Mouse (Mus musculus): ENCODE results near the gene Csad. TPM values are rescaled to one million over a fixed set of nuclear protein-coding genes. Genes with fewer than 3 reads are reported as not detected.

Gene Csad
- polyA plus RNA-seq, 1 experiment: 13.8 TPM

DNA sequence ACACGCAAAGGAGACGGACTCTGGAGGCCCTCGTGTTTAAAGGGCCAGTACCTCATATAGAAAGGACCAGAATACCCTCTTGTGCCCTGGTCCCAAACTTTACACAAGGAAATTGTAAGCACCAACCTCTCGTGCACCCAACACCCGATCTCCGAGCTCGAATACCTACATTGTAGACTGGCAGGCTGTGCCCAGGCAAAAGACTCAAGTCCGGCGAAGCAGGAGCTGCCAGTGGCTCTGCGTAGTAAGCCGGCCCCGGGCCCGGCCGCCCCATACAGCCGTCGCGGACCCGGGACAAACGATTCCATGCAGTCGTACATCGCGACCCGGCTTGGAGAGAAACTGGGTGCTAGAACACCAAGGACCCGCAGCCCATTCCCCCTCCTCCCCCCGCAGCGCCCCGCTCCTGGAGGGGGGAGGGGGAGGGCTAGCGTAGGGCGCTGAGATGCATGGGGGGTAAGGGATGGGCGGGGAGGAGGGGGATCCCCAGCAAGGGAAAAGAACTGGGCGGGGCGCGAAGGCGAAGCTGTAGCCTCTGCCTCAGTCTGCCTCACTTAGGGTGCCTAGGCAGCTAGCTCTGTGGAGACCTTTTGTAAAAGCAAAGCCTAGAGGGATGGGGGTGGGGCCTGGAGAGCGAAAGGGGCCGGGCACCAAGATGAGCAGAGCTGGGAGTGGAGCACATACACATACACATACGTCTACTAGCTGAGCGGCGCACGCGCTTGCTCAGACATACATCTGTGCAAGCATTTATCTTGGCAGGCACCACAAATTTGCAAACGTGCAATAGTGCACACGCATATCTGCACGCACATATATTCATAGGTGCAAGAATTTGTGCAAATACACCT, 41.6 kb upstream of the Csad start:
- H3K4me1 ChIP-seq: peaks cover 82% of the 10 kb centered on the region

DNA sequence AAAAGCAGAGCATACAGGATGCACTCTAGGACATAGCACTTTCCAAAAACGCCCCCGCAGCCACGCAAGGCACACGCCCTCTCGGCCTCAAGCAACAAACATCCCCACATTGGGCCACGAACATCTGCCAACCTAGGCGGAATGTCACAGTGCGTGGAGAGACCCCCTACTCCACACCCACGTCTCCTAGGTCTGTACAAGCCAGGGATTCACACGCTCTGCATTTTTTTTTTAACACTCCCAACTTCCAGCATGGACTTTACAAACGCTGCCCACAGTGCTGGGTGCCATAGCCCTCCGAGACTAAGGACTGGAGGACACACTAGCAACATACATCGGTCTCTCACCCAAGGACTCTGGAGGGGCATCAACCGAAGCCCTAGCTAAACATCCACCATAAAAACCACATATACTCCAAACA, 40.9 kb upstream of the Csad start:
- peaks cover 21% of the 10 kb centered on the region for H3K27me3 ChIP-seq (replicated peaks)
- peaks cover 88% of the 10 kb centered on the region for H3K4me1 ChIP-seq
- no peak for TF ChIP-seq GATA1 (IDR thresholded peaks at IDR 0.05; ENCODE audit: borderline replicate concordance, low read length)
- no peak for TF ChIP-seq FLI1 (IDR thresholded peaks at IDR 0.05; ENCODE audit: low read length)
- peak overlapping the region; percentile 95 for H3K4me3 ChIP-seq (replicated peaks)
- H3K36me3 ChIP-seq (replicated peaks; ENCODE audit: low read length): peaks cover 20% of the 10 kb centered on the region
- no peaks in the 10 kb centered on the region for H3K9me3 ChIP-seq

More for the DNA sequence above, 41.6 kb upstream of the Csad start:
- Histone ChIP-seq H3K9me3 (no peaks in the 10 kb centered on the region), H3K4me3 (replicated peaks) (peak overlapping the region; percentile 95), H3K36me3 (replicated peaks; ENCODE audit: low read length) (peaks cover 14% of the 10 kb centered on the region), H3K27me3 (replicated peaks) (peaks cover 27% of the 10 kb centered on the region)
- no peak for TF ChIP-seq GATA1 (IDR thresholded peaks at IDR 0.05; ENCODE audit: borderline replicate concordance, low read length)

DNA sequence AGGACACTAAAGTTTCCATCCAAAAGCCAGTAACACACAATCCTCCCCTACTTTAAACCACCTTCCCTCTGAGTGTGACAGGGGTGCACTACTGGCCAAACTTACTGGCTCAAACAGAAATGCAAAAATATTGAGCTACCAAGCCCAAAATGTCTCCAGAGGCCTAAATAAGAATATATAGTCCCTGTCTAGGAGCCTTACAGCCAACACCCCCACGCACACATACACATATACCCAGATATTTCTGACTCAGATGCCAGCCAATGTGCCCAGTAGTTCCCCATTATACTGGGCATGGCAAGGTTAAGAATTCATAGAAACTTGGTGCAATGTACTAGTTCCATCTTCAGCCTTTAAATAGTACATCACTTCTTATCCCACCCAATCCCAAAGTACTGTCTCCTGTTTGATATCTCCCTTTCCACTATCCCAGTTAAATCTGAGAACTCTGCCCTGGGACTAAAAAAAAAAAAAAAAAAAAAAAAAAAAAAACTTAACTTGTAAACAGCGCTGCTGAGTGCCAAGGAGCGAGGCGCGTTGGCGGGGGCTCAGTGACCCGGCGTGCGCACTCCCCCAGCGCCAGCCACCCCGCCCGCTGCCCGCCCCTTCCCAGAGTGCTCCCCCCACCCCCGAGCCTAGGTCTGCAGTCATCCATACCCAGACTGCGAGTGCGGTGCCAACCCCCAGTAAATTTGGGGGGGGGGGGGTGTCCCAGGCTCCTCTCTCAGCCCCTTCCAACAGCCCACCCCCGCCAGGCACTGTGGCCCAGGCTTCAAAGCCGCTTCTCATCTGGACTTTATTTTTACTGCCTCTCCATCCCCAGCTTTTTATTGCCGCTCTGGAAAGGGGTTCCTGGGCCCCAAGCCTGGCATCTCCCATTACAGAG, 40.0 kb upstream of the Csad start:
- H3K4me3 ChIP-seq (replicated peaks): peak overlapping the region; percentile 95
- TF ChIP-seq GATA1 (IDR thresholded peaks at IDR 0.05; ENCODE audit: borderline replicate concordance, low read length) (no peak), FLI1 (IDR thresholded peaks at IDR 0.05; ENCODE audit: low read length) (no peak)
- H3K27me3 ChIP-seq (replicated peaks): peaks cover 12% of the 10 kb centered on the region
- H3K36me3 ChIP-seq (replicated peaks; ENCODE audit: low read length): peaks cover 28% of the 10 kb centered on the region
- no peaks in the 10 kb centered on the region for H3K9me3 ChIP-seq
- H3K4me1 ChIP-seq: peaks cover 92% of the 10 kb centered on the region

DNA sequence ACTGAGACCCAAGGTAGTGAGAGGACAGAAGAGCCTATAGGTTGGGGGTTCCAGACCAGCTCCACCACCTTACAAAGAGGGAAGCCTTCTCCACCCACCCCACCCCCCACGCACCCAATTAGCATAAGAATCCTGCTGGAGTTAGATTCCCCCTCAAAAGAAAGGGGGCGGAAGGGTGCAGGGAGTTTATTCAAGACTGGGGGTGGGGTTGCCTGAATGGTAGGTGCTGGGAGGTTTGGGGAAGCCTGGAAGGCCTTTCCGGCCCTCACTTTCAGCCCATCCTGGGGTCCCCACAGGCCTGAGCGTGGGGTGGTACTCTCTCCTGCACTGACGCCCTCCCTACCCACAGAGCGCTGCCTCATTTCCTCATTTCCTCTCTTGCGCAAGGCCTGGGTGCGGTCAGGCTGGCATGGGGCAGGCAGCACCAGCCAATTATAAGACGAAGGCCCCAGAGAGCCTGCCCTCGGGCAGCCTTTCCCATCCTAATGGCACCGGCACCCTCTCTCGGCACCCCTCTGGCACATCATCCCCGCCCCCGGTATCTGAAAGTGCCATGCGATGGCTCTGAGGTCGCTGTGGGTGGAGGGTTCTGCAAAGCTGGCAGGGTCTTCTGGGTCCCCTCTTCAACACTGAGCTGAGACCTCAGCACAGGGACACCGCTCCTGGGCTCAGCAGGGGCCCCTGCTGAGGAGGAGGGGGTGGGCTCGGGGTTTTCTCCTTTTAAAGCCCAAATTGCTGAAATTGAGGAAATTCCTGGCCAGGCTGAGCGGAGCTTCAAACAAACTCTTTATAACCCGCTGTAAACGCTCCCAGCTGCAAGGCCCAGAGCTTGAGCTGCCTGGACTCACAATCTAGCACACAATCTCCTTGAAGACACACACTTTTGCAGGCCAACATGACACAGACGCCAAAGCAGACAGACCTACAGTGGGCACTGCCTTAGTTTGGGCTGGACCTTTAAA, 39.0 kb upstream of the Csad start:
- peaks cover 4% of the 10 kb centered on the region for H3K27me3 ChIP-seq (replicated peaks)
- H3K9me3 ChIP-seq: no peaks in the 10 kb centered on the region
- H3K4me3 ChIP-seq (replicated peaks): peak overlapping the region; percentile 95
- H3K4me1 ChIP-seq: peaks cover 95% of the 10 kb centered on the region
- peaks cover 38% of the 10 kb centered on the region for H3K36me3 ChIP-seq (replicated peaks; ENCODE audit: low read length)
- TF ChIP-seq FLI1 (IDR thresholded peaks at IDR 0.05; ENCODE audit: low read length): no peak
- TF ChIP-seq GATA1 (IDR thresholded peaks at IDR 0.05; ENCODE audit: borderline replicate concordance, low read length): no peak

DNA sequence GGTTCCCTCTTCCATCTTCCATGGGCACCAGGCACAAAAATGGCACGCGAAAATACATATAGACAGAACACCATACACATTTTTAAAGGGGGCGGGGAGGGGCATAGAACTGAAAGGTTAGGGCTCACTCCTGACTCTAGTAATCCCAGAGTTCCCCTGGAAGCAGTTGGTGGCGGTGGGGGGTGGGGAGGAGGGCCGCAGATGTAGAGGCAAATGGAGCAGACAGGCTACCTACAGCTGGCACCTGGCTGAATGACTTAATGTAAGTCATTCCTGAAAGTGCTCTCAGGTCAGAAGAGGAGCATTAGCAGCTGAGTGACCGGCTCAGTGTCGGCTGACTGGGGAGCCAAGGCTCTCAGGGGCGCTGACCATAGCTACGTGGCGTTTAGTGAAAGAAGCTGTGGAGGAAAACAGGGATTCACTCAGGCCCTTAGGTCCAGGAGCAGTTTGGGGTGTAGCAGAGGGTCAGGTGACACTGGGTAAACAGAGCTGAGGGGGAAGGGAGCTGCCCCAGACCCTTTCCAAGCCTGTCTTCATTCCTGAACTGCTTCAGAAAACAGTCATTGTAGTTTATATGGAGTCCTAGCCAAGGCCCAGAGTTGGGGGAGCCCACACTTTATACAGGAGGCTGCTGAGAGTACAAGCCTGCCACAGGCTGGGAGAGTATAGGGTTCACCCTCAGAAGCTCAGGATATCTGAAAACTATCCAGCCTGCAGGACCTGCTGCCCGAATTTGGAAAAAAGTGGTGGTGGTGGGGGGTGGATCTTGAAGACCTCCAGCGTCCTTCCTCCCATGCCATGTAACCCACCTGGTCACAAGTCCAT, 38.1 kb upstream of the Csad start:
- peaks cover 88% of the 10 kb centered on the region for H3K4me1 ChIP-seq
- TF ChIP-seq GATA1 (IDR thresholded peaks at IDR 0.05; ENCODE audit: borderline replicate concordance, low read length): no peak
- TF ChIP-seq FLI1 (IDR thresholded peaks at IDR 0.05; ENCODE audit: low read length): no peak
- H3K4me3 ChIP-seq (replicated peaks): peak overlapping the region; percentile 95
- no peaks in the 10 kb centered on the region for H3K27me3 ChIP-seq (replicated peaks)
- peaks cover 47% of the 10 kb centered on the region for H3K36me3 ChIP-seq (replicated peaks; ENCODE audit: low read length)
- no peaks in the 10 kb centered on the region for H3K9me3 ChIP-seq

DNA sequence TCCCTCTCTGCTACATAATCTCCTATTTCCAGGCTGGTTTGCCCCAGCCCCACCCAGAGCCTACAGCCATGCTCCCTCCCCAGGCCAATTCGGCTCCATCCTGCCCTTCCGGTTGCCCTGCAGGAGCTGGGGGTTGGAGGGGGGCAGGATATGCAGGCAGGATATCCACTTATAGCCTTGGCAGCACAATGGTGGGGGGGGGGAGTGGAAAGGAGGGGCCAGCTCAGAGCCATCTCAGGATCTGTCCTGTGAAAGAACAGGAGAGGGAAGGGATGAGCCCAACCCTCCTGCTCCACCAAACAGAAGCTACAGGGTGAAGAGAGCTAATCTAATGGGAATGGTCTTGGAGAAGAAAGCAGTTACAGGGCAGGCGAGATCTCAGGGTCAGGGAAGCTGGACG, 36.1 kb upstream of the Csad start:
- TF ChIP-seq FLI1 (IDR thresholded peaks at IDR 0.05; ENCODE audit: low read length): no peak
- TF ChIP-seq GATA1 (IDR thresholded peaks at IDR 0.05; ENCODE audit: borderline replicate concordance, low read length): no peak
- H3K9me3 ChIP-seq: no peaks in the 10 kb centered on the region

DNA sequence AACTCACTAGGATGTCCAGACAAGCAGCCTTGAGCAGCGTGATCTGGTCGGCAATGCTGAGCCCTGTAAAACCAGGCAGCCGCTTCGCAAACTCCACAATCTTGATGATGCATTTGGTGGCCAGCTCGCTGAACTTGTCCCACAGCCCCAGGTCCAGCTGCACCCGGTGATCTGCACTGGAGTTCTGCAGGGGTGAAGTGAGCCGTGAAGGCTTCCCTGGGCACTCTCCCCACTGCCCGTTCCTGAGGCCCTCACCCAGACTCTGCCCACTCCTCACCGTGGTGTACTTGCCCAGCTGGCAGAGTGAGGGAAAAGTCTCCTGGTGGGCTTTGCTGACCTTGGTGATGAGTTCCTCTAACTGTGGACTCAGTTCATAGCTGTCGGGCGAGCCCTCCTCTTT, 35.3 kb upstream of the Csad start:
- Histone ChIP-seq H3K27me3 (replicated peaks) (no peaks in the 10 kb centered on the region), H3K36me3 (replicated peaks; ENCODE audit: low read length) (peaks cover 72% of the 10 kb centered on the region), H3K4me1 (peaks cover 79% of the 10 kb centered on the region), H3K9me3 (no peaks in the 10 kb centered on the region), H3K4me3 (replicated peaks) (no peak overlapping the region)
- no peak for TF ChIP-seq FLI1 (IDR thresholded peaks at IDR 0.05; ENCODE audit: low read length)
- TF ChIP-seq GATA1 (IDR thresholded peaks at IDR 0.05; ENCODE audit: borderline replicate concordance, low read length): no peak

More for the DNA sequence above, 36.1 kb upstream of the Csad start:
- Histone ChIP-seq H3K4me1 (peaks cover 79% of the 10 kb centered on the region), H3K36me3 (replicated peaks; ENCODE audit: low read length) (peaks cover 64% of the 10 kb centered on the region), H3K27me3 (replicated peaks) (no peaks in the 10 kb centered on the region), H3K4me3 (replicated peaks) (peak overlapping the region; percentile 64)

DNA sequence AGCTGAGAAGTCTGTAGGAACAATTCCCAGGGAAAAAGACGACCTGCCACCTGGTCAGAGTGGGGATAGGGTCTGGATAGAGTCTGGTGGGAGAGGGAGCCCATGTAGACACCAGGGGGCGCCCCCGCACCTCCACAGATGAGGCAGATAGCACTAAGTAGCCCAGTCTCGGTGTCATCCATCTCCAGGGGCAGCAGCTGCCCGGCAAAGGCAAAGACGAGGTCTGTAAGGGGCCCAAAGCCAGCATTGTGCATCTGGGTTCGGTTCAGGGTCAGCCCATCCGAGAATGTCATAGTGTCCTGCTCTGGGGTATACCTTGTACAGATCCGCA, 34.7 kb upstream of the Csad start:
- H3K4me1 ChIP-seq: peaks cover 79% of the 10 kb centered on the region

More for the DNA sequence above, 34.7 kb upstream of the Csad start:
- Histone ChIP-seq H3K27me3 (replicated peaks) (no peaks in the 10 kb centered on the region), H3K4me3 (replicated peaks) (peak overlapping the region; percentile 14), H3K9me3 (no peaks in the 10 kb centered on the region), H3K36me3 (replicated peaks; ENCODE audit: low read length) (peaks cover 78% of the 10 kb centered on the region)
- TF ChIP-seq GATA1 (IDR thresholded peaks at IDR 0.05; ENCODE audit: borderline replicate concordance, low read length): peak; percentile 63; the same call in 1 of the 3 replicates
- no peak for TF ChIP-seq FLI1 (IDR thresholded peaks at IDR 0.05; ENCODE audit: low read length)
